Mouse (Mus musculus) cortical plate, adult 2 months (tissue): Measurements from ENCODE around the gene Eif2d.

Source experiments
- CTCF ChIP-seq: fragments of 200-500 bp; IDR thresholded peaks from 2 replicates; pipeline ENCODE4 v1.5.1; 2011; ENCODE audit warnings: mild to moderate bottlenecking, control low read depth, low read length; ENCODE audit not compliant: insufficient read depth; ENCODE audit errors: extremely low read depth
- POLR2A ChIP-seq: fragments of 200-500 bp; IDR thresholded peaks from 2 replicates; pipeline ENCODE4 v1.6.1; 2011; ENCODE audit warnings: mild to moderate bottlenecking, low read length, control low read depth; ENCODE audit not compliant: insufficient read depth; ENCODE audit errors: extremely low read depth

DNA sequence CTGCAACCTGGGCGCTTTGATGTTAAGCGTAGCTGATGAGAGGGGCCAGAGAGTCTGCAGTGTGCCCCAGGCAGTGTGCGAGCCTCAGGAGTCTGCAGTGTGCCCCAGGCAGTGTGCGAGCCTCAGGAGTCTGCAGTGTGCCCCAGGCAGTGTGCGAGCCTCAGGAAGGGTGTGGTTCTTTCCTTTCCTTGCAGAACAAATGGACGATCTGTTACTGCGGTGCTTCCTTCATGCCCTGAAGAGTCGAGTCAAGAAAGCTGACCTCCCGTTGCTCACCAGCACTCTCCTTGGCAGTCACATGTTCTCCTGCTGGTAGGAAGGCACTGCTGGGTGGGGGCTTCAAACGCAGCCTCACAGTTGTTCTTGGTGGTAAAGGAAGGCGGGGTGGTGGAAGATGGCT is 8.1 kb downstream of the Eif2d start:
- TF ChIP-seq CTCF (no peak), POLR2A (no peak)
